Mouse (Mus musculus) adrenal gland, postnatal 25 days (tissue): ENCODE results near the gene Olfr221. TPM values are rescaled to one million over a fixed set of nuclear protein-coding genes. Genes with fewer than 3 reads are reported as not detected.
"Not testable (repeated sequence)": the region's sequence is repeated elsewhere in the genome, so short reads cannot be mapped to it uniquely, and the experiment has no call there.

ENCODE experiments used
- DNase-seq: peaks from one replicate; pipeline ENCODE4 v3.0.0; 2021; ENCODE audit warnings: mixed read lengths
- long read RNA-seq: library from polyadenylated mRNA; stranded (forward); transcript quantifications from one replicate; pipeline ENCODE4 v2.0.0, GENCODE M21; 2021
- total RNA-seq: library from RNA; stranded (reverse); gene quantifications from 2 replicates; pipeline ENCODE4 v1.2.3, GENCODE M21; 2021

The Olfr221 gene
- not detected in 2 replicates for total RNA-seq
- long read RNA-seq: 0 reads

- DNase-seq: not testable (repeated sequence)
Measured at GRCm38 (mm10) chr14:52042359-52042758, at the start of gene Olfr221. TSS of gene Olfr221 (minus strand) at chr14:52042459.

GRCm38 (mm10) chr14:52083083-52083482 lies 40.8 kb upstream of the Olfr221 start:
- DNase-seq: no peak

DNA sequence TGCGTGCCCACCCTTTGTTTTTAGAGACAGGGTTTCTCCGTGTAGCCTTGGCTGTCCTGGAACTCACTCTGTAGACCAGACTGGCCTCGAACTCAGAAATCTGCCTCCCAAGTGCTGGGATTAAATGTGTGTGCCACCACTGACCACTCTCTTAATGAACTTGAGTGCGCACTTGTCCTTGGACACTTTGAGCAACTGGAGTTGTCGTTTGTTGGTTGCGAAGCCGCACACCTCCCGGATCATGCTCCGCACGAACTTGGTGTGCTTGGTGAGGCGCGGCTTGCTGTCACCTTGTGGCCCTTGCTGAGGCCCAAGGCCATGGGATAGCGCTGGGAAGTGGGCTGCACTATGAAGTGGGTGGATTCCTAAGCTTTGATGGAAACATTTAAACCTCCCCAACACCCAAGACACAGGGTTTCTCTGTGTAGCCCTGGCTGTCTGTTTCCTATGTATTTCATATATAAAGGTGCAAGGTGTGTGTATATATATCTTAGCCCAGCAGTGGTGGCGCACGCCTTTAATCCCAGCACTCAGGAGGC lies 29.4 kb upstream of the Olfr221 start:
- no peak for DNase-seq

DNA sequence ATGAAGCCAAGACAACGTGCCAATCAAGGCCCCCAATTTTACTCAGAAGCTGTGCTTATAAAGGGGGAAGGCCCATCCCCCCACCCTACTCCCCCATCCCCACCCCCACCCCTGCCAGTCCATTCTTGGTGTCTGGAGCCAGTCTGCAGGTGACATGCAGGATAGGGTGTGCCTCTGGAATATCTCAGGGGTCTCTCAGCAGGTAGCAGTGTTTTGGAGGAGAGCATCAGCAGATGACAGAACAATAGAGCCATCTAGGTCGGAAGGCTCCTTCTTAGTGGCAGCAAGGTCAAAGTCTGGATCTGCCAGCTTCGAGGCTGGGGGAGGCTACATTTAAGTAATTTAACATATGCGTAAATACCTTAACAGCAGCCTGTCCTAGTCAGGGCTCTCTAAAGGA lies 23.9 kb upstream of the Olfr221 start:
- no peak for DNase-seq

GRCm38 (mm10) chr14:52061798-52062197 lies 19.5 kb upstream of the Olfr221 start:
- DNase-seq: no peak

DNA sequence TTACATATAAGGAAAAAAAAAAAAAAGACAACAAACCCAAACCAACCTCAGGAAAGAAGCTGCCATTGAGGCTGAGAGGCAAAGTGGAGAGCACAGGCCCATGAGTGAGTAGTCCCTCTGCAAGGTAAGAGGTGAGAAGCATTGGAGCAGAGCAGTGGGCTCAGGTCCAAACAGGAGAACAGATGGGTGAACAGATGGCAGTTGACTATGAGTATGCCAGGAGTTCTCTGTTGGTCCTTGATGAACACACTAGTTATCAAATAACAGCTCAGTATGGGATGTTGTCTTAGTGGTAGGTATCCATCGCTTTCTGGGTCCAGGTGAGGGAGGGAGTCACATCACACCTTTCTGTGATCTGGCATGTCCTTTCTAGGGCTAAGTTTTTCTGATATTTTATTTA lies 18.5 kb upstream of the Olfr221 start:
- DNase-seq: no peak

GRCm38 (mm10) chr14:52059982-52060381 lies 17.7 kb upstream of the Olfr221 start:
- no peak for DNase-seq

DNA sequence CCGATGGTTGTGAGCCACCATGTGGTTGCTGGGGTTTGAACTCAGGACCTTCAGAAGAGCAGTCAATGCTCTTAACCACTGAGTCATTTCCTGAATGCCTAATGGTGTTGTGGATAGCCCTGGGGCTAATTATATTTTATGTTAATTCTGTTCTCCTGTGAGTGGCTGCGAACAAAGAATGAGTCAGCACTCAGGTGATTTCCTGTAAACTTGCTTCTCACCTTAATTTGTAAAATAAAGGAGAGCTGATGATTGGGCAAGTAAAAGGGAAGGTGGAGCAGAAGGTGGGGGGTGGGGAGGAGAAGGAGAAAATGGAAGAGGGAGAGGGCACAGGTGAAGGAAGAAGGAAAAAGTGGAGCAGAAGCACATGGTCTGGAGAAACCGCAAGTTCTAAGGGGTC lies 10.5 kb upstream of the Olfr221 start:
- not testable (repeated sequence) for DNase-seq

DNA sequence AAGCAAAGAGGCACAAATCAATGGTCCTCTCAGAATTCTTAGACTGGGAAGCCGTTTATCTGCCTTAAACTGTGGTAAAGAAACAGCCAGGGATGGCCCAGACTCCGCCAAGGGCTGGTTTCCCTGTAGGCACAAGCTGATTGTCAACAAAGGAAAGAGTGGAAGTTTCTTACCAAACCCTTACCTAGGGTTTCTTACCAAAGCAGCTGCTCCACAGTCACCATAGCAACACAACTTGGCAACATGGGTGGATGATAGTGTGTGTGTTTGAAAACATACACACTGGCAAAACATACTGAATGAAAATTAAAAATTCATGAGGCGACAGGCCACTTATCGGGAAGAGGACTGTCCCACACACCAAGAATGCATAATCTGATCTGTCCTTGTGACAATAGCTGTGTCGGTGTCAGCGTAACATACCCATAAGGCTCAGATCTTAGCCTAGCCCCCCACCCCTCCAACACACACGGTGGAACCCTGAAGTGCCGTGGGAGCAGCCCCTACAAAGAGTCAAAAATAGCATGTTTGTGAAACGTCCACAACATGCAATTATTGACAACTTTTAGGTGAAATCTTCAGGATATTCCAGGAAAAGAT lies 3.8 kb upstream of the Olfr221 start:
- no peak for DNase-seq

- DNase-seq: peak; percentile 7
Measured at GRCm38 (mm10) chr14:52044901-52045678, 2.8 kb upstream of the Olfr221 start.

DNA sequence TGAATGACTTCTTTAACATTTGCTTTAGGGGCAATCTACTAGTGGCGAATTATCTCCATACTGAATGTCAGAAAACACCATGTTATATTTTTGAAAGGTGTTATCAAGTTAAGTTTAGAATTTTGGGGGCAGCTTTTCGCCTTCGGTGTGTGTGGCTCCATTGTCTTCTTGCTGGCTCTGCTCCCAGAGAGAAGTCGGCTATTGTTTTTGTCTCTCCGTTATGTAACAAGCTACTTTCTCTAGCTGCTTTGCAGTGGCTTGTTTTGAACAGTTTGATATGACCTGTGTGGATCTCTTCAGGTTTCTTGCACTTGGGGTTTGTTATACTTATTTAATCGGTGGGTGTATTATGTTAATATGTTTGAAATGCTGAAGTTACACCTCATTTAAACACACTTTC lies 1.2 kb upstream of the Olfr221 start:
- no peak for DNase-seq

DNA sequence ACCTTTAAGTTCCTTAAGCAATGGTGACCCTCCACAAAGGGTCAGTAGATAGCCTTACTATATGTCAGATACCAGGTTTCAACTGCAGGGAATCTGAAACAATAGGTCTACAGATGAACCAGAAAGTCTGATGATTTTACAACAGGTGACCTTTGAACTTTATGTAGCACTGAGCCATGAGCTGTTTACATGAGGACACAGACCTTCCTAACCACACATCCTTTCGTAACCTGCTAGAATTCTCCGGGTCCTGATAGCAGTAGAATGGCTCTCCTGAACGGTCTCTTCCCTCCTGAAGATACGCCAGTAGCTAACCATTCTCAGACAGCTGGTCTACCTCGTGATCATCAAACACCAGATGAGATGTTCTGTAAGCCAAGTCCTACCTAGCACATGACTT lies 2.9 kb downstream of the Olfr221 start:
- DNase-seq: no peak

DNA sequence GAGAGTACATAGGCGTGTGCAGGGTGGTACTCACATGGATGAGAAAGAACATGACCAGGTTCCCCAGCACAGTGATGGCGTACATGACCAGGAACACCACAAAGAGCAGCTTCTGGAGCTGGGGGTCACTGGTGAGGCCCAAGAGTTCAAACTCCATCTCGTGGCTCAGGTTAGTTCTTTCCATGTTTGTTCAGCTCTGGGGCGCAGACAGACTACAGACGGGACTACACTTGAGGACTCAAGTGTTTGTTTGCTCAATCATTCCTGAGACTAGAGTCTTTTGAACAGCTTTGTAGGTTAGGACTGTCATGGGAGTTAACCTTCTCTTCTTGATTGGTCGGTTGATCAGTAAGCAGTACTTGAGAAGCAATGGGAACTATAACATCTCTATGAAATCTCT lies 6.3 kb downstream of the Olfr221 start:
- DNase-seq: no peak

DNA sequence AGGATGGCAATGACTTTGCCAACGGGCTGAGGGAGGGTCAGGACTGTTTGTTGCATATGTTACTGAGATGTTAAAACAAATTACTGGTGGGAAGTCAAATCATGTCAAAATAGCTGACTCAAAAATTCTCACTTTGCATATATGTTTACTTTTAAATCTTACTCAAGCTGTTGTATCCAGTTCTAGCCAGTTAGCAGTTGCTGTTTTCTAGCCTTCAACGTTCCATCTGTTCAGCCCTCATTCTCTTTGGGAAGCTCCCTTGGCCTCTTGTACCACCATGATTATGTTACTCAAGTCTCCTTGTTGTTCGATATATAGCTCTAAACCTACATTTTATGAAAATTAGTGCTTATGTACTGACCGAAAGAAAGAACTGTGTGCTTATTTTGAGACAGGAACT lies 15.9 kb downstream of the Olfr221 start:
- DNase-seq: no peak

- no peak for DNase-seq
Measured at GRCm38 (mm10) chr14:52024133-52024532, 18.1 kb downstream of the Olfr221 start.

DNA sequence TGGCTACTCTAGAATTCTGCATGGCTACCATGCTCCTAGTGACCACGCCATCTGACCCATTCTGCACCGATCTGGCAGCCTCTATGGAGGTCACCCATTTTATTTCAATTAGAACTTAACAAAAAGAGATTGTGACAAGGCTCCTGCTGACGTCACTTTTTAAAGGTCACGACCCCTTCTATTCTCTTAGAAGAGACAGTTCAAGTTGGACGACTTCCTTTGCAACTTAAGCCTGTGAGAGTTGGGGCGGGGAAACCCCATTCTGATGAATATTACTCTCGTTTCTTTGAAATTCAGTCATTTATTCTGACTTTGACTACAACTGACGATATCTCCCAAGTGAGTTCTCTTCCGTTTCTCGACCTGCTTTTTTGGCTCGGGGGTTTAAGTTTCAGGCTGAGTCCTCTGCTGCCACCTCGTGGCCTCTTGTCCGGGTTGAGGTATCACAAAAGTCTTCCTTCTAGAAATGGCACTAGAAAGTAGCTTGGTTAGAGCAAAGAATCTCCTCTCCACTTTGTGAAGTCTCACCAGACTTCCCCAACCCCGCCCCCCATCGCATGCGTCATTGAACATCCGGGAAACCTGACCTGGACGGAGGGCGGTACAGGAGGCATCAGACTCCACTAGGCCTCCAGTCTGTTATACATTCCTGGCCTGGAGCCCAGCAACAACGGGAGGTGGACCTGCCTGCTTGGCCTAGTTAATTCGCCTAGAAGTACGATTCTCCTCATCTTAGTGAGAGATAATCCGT lies 19.4 kb downstream of the Olfr221 start:
- peak; percentile 89 for DNase-seq

DNA sequence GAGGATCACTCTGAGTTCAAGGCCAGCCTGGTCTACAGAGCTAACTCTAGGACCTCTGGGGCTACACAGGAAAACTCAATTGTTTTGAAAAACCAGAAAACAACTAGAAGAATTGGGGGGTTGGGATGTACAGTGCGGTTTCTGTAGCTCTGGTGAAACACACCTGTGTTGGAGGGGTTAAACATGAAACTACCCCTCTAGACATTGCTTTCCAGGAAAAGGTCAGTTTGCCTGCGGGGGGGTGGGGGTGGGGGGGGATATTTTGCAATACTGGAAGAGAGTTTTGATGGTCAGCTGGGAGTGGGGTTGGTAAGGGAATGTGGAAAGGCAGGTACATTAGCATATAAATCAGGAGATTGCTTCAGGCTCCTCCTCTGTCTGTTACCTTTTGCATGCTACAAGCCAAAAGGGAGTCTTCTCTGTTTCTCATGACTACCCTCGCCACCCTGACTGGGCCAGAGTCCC lies 20.0 kb downstream of the Olfr221 start:
- no peak for DNase-seq

- DNase-seq: no peak
Measured at GRCm38 (mm10) chr14:52021568-52022212, 20.6 kb downstream of the Olfr221 start.

GRCm38 (mm10) chr14:52021138-52021529 lies 21.1 kb downstream of the Olfr221 start:
- no peak for DNase-seq

DNA sequence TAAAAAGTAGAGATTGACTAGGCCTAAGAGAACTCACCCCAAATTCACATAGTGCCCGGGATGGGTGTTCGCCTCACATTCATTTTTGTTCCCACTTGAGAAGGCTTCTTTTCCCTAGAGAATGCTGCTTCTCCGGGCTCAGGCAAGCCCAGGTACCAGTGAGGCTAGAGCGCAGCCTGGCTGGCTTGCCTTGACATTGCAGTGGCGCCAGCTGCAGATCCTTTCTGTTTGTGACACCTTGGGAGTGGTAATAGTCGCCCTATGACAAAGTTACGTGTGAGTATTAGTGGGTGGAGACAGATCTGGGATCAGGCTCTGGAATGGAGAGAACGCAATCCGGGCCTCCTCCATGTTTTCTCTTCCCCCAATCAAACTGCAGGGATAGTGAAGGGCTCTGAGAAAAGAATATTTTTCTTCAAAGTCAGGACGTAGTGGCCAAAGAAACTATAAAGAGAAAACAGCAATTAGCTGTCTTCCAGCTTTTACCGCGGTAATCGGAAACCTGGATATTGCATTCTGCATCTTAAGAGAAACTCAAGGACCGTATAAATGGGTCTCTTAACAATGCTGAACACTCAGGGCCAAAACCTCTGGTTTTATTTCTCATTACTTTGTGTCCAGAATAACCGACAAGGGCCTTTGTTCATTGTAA lies 21.6 kb downstream of the Olfr221 start, which contains the start of gene Zfp219:
Gene Zfp219, minus strand, starts transcription at position 248 of the 652 bp plus-strand sequence.
- DNase-seq: peak; percentile 69

GRCm38 (mm10) chr14:52019590-52020340 lies 22.5 kb downstream of the Olfr221 start:
- peak; percentile 96 for DNase-seq
